Mouse (Mus musculus): ENCODE results near the gene Trf.

Trf gene

DNA sequence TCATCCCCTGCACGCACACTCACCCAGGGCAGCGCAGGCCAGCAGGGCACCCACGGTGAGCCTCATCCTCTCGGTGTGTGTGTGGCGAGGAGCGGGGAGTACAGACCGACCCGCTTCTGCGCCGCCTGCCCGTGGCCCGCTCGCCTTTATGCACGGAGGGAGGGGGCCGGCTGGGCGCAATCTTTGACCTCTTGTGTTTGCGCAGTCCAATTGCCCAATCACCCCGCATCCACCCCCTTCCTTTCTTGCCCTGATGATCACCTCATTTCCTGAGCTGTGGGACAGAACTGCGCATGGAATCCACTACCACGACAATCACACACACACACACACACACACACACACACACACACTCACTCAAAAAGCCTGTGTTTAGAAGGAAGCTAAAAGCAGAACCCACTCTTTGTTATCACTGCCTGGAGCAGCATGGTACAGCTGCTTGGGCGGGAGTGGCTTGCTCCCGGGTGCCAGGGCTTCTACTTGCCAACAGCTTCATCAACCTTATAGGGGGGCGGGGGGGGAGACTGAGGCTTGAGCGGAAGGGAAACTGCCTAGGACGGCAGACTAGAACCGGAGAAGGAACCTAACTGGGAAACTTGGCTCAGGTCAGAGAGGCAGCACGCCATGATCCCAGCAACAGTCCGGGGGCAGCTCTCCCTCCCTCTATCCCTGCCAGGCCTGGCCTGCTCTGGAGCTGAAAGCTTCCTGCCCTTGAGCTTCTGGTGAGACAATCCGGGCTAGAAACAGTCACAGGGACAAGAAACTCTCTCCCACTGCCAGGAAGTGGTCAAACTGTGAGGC, at the start of gene Trf, which contains the start of gene Gm20425:
Gene Trf (minus strand): TSS at position 294 of the 801 bp plus-strand sequence.
Gene Gm20425 (minus strand): TSS at position 157 of the 801 bp plus-strand sequence.
- DNase-seq (ENCODE audit: low read depth in 1 of 2, low spot score in 2 of 2): peak; percentile 16 to 57

DNA sequence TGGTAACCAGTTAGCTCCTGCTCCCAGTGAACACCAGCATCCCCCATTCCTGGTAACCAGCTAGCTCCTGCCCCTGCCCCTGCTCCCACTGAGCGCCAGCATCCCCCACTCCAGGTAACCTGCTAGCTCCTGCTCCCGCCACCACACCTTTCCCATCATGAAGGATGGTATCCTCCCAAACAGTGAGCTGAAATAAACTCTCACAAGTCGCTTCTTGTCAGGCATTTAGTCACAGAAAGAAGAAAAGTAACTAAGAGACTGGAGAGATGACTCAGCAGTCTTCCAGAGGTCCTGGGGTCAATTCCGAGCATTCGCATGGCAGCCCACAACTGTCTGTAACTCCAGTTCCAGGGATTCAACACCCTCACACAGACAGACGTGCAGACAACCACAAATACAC, 46.6 kb upstream of the Trf start:
- DNase-seq (ENCODE audit: low read depth in 1 of 2, low spot score in 2 of 2): no peak

DNA sequence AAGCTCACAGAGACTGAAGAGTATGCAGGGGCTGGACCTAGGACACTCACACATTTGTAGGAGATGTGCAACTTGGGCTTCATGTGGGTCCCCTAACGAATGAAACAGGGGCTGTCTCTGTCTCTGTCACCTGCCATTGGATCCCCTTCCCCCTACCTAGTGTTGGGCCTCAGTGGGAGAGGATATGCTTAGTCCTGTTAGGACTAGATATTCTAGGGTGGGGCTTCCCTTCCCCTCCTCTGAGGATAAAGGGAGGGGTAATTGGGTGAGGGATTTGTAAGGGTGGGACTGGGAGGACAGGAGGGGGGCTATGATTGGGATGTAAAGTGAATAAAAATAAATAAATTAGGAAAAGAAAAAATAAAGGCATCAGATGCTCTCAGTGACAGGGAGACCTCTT, 45.4 kb upstream of the Trf start:
- DNase-seq (ENCODE audit: low read depth in 1 of 2, low spot score in 2 of 2): no peak

DNA sequence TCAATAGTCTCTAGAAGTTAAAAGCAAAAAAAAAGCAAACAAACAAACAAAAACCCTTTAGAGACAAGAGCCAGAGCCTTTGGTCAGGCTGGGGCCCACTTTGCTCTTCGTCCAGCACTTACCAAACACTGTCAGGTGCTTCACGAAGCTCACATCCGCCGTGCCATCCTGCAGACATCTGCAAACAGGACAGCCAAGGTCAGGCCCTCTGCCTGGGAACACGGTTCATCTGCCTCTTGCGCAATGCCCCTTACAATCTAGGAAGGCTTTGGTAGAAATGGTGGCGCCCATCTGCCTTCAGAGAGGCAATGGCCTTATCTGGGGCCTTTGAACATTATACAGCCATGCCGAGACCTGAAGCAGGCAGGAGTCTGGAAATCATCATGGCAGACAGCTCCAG, 44.6 kb upstream of the Trf start:
- DNase-seq (ENCODE audit: low read depth in 1 of 2, low spot score in 2 of 2): no peak

DNA sequence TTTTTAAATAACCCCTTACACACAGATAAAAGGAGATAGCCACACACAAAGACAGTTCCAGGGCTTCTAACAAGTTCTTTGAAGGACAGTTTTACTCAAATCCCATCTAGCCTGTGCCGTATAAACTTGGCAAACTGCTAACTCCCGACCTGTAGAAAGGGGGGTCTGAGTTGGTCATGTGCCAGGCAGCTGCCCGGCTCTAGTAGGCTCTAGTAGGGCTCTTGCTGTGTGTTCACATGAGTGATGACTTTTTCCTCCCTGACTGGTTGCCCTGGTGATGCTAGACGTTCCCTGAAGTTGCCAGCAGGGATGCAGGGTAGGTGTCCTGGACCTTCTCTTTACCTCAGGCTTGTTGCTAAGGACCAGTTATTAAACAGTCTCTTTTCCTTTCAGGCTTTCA, 40.9 kb upstream of the Trf start:
- no peak for DNase-seq (ENCODE audit: low read depth in 1 of 2, low spot score in 2 of 2)

DNA sequence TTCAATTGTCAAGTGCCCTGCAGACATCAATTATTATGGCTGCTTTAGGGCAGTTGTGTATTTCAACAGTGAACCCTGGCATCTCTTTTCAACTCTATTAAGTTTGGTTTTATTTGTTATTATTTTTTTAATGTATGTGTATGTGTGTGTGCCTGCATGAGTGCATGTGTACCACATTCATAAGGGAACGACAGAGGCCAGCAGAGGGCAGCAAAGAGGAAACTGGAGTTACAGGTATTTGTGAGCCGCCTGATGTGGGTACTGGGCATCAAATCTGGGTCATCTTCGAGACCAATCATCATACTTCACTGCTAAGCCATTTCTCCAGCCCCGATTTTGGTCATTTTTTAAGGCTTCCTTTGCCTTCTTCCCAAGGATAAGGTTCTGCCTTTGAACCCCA, 35.5 kb upstream of the Trf start:
- DNase-seq (ENCODE audit: low read depth in 1 of 2, low spot score in 2 of 2): no peak

DNA sequence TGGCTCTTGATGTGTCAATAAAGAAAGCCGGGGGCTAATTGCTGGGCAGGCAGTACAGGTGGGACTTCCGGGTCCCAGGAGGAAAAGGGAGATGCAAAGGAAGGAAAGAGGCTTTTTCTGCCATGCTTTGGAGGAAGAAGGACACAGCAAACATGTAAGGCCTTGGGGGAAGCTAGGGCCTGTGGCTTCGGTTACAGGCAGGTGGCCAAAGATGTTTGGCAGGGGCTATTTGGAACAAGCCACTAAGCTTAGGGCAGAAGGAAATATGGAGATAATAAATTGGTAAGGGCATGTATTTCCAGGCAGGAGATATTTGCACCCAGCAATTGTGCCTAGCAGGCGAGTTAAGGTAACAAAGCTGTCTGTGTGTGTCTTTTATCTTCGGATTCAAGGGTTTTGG, 22.7 kb upstream of the Trf start:
- DNase-seq (ENCODE audit: low read depth in 1 of 2, low spot score in 2 of 2): no peak

DNA sequence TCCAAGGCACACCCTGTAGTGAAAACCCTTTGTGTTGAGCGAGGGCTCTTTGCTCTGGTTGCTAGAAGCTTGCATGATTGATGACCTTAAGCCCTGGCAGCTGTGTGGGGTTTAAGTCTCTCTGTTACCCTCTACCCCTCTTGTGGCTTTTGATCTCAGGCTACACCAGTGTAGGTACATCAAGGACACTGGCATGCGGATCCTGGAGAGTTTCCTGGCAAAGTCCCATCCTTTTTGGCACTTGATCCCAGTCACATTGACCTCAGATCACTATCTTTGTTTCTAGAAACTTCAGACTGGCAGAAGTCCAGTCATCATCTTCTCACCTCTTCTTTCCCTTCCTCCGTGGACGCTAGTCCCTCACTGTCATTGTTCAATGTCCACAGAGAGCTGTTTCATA, 18.4 kb upstream of the Trf start:
- no peak for DNase-seq (ENCODE audit: low read depth in 1 of 2, low spot score in 2 of 2)

DNA sequence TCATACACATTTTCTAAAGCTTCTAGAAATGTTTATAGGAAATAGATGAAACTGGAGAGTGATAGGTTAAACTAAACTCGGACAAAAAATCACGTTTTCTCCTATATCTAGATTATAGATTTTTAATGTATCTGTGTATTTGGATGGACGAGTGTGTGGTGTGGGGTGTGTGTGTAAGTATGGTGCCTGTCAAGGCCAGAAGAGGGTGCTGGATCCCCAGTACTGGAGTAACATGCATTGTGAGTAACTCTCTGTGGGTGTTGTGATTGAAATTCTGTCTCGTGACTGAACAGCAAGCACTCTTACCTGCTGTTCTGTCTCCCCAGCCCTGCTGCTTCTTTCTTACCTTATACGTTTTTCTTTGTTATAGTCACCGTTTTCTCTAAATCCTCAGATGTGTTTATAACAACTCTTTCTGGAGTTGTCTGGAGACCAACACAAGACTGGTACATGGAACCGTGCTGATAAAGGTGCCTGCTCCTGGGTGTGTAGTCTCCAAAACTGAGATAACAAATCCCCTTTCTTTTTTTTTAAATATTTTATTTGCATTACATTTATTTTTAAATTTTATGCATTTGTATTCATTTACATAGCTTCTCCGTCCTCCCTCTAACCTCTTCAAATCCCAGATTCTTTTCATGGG, 16.4 kb upstream of the Trf start:
- DNase-seq (ENCODE audit: low read depth in 1 of 2, low spot score in 2 of 2): no peak

DNA sequence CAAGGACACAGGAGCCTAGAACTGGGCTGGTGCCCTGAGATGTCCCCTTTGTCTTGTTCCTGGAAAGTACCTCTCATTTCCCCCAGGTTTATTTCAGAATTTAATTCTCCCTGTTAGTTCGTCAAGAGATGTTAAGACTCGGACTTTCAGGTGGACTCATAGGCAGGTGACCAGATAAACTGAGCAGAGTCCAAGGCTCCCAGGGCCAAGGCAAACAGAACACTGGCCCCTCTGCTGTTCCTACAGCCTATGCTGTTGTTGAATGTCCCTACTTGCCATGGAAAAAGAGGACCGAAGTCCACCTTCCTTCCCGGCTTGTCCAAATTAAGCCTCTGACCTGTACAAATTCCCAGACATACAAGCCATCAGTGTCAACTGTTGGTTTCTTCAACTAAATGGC, 13.4 kb upstream of the Trf start:
- DNase-seq (ENCODE audit: low read depth in 1 of 2, low spot score in 2 of 2): no peak

DNA sequence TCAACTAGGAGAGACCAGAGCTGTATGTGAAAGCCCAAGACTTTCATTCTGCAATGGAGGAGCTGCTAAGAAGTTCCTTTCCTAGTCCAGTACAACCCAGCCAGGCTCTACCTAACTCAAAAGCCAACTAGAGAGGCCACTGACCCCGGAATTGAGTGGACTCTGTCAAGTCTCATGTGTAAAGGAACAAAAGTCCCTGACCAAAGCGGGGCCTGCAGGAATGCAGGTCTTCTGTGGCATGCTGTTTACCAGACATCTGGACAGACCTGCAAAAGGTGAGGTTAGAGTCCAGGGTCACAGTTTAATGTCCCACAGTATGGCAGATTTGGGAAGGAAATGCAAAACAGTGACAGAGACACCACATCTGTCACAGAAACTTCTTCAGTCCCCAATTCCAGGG, 11.0 kb upstream of the Trf start:
- no peak for DNase-seq (ENCODE audit: low read depth in 1 of 2, low spot score in 2 of 2)

DNA sequence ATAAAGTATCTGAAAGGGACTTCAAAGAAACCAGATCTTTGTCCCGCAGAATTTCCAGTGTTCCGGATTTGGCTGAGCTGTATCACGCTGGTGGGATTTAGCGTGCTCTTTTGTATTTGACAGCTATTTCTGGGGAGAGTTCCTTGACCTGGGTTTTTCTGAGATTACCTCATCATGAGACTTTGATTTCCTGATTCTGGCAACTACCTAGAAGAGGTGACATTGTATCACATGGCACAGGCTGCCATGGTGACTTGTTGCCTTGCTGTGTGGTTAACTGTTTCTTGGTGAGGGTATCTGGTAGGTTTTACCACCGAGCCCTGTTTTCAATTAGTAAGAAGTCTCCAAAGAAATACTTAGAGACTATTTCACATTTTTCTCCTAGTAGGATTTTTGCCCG, 9.2 kb upstream of the Trf start:
- DNase-seq (ENCODE audit: low read depth in 1 of 2, low spot score in 2 of 2): no peak

DNA sequence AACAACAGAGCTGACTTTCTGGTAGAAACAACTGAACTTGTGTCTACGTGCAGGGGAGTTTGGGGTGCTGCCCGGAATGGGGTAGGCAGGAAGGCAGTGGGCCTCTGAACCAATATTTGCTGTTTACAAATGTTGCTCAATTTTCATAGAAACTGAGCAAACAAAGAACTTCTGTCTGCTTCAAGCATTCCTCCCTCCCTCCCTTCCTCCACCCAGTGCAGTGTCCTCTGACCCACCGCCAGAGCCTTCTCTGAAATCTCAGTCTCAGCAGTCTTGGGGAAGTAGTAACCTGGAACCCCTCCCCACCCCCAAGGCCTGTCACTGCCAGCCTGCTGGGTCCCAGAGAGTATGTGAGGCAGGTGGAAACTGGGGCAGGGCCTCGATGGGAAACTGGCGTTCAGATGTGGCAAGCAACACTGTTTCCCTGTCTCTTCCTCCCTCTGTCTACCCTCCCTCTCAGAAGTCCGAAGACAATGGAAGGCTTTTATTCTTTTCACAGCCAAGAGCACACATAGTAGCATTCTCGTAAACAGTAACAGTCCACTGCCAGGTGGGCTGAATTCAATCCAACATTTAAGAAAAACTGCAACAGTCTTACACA, 4.4 kb upstream of the Trf start:
- DNase-seq (ENCODE audit: low read depth in 1 of 2, low spot score in 2 of 2): no peak

DNA sequence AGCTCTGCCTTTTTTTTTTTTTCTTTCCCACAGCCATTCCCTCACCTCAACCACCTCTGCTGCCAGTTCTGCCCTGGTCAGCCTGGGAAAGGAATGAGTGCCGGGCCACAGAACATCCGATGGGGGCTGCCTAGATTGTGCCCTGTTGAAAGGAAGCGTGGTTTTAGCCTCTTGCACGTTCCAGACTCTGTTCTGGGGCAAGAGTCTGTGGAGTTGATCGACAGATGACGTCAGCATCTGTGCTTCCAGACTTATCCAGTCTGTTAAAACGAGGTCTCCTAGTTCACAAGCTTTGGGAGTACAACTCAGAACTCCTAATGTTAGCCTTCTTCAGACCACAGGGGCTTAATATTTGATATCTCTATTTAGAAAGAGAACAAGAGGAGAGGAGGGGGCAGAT, 3.8 kb upstream of the Trf start:
- no peak for DNase-seq (ENCODE audit: low read depth in 1 of 2, low spot score in 2 of 2)

DNA sequence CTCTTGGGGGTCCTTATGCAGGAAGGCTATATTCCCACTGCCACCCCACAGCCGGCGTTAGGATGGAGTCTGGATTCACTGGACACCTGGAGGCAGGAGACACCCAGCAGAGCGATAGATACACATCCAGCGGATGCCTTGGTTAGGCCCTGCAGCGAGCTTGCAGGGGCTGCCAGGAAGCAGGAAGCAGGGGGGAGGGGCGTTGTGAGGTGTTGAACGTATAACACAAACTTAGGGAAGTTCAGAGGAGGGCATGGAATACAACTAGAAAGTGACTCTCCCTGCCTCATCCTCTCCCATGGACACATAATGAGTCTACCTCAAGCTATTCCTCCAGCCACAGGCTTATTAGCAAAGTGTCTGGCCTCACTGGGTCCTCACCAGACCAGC, 2.8 kb upstream of the Trf start:
- no peak for DNase-seq (ENCODE audit: low read depth in 1 of 2, low spot score in 2 of 2)

DNA sequence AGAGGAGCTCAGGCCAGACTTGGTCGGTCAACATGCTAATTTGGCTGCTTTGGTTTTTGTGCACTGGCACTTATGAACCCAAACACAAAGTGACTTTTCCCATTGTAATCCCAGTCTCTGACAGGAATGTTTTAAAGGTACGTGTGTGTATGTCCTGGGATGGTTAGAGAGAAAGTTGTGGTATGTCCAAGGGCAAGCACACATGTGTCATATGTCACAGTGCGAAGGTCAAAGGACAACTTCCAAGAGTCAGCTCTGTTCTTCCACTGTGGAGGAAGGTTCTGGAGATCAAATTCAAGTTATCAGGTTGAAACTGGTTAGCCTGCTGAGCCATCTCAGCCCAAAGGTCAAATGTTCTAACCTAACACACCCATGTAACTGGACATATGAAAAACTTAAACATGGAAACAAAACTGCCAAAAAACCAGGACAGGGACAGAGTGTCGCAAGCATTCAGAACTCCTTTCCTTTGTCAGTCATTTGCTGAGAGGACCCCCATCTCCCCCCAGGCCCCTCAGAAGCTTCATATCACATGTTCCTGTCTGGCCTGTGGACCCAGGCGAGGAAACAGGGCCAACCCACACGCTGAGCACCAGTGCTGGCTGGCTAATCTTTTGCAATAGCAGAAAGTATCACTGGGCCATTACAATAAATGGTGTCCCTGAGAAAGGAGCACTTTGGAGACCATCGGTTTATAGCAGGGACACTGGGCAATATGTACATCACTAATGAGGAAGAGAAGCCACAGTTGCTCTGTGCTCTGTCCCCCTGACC, 2.2 kb upstream of the Trf start:
- no peak for DNase-seq (ENCODE audit: low read depth in 1 of 2, low spot score in 2 of 2)

DNA sequence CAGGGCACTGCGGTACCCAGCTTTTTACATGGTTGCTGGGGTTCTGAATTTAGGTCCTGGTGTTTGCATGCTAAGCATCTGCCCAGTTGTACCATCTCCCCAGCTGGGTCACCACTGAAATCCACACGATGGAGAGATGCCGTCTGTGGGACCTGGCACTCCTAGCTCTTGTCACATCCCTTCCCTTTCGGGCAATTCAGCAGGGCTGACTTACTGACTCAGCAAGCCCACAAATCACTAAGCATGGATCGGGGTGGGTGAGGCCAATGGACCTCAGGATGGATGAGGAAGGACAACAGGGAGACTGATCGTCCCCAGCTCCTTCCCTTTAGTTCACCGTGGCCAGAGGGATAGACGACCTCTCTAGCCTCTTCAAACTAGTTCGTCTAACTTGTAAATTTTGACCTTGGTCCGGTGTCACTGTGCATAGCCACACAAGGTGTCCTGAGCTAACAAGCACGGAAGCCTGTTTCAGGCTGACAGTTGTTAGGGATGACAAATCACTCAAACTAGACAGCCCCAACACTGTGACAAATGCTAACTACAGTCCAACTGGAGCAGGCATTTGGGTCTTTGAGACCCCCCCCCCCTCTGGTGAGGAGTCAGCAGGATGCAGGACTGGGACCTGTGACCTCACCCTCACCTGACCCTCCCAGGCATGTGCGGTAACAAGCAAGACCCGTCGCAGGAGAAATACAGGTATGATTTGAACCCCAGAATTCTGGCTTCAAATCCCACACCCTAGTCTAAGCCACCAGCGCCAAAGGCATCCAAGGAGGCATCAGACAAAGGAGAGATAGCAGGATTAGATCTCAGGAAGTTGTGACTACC, 992 bp downstream of the Trf start:
- DNase-seq (ENCODE audit: low read depth in 1 of 2, low spot score in 2 of 2): no peak

DNA sequence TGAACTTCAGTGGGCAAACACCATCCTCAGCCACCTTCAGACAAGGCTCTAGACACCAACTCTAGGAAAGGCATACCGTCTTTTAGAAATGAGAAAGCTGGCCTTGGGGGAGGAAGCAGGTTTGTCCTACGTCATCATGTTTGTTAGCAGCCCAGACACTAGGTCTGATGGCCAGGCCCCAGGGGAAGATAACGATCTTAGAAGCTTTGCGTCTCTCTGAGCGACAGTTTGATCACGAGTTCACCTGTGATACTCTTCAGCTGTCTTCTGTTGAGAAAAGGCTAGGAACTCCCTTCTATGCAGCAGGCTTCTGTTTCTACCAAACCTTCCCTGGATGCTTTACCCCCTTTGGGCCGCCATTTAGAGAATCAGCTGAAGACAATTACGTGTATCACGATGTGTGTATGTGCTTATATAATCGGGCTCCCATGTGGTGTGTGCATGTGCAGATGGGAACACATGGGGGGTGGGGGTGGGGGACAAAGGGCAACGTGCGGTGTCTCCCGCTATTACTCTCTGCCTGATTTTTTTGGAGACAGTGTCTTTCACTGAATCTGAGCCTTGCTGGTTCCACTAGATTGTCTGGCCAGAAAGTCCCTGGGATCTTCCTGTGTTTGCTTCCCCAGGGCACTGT, 1.8 kb downstream of the Trf start:
- no peak for DNase-seq (ENCODE audit: low read depth in 1 of 2, low spot score in 2 of 2)

DNA sequence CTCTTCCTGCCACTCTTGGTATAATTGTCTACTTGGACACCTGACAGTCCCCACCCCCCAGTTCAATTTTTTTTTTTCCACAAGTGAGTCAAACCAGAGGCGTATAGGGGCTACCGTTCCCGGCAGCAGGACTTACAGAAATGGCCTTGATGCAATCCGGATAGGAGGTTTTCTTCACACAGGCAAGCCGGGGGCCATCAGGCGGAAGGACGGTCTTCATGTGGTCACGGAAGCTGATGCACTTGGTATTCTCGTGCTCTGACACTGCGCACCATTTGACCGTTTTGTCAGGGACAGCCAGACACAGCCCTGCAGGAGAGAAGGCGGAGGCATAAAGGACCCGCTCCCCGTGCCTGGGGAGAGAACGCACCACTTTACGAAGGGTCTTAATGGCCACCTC, 2.5 kb downstream of the Trf start:
- no peak for DNase-seq (ENCODE audit: low read depth in 1 of 2, low spot score in 2 of 2)

DNA sequence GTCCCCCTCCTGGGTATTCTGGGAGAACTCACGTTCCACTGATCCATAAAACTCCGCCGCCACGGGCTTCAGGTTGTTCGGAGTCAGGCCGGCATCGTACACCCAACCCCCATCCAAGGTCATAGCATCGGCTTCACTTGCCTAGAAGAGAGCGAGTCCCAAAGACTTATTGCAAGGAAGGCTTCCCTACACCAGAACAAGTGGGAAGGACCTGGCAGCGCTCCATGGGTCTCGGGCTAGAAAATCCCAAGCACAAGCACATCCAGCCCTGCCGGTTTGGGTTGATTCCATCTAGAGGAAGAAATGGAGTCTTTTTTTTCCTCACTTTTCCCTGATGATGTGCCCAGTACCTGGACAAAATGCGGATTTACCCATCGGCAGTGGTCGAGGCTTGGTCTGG, 3.4 kb downstream of the Trf start:
- no peak for DNase-seq (ENCODE audit: low read depth in 1 of 2, low spot score in 2 of 2)

All from monocyte, adult 2 months (primary cell).